Mouse (Mus musculus): ENCODE results near the gene Ehmt1. TPM values are rescaled to one million over a fixed set of nuclear protein-coding genes. Genes with fewer than 3 reads are reported as not detected.

Ehmt1 gene
- polyA plus RNA-seq, 1 experiment, result 110 TPM

- Histone ChIP-seq H3K27ac (ENCODE audit: control insufficient read depth, insufficient read depth, low read length) (no peak overlapping the region), H3K4me1 (replicated peaks; ENCODE audit: control insufficient read depth, insufficient read depth, low read length) (peaks cover 4% of the 10 kb centered on the region), H3K36me3 (ENCODE audit: control insufficient read depth, insufficient read depth, low read length) (peaks cover 9% of the 10 kb centered on the region; the same call in 1 of the 2 replicates), H3K4me3 (ENCODE audit: control insufficient read depth, insufficient read depth, low read length) (no peak overlapping the region), H3K27me3 (ENCODE audit: control insufficient read depth, insufficient read depth, low read length) (no peaks in the 10 kb centered on the region)
- no peak for DNase-seq
- 89% methylated on average over 2 of the region's 2 CpGs for WGBS
- TF ChIP-seq CTCF (IDR thresholded peaks at IDR 0.05; ENCODE audit: borderline replicate concordance, control insufficient read depth, extremely low read depth, insufficient read depth, low read length, poor library complexity) (no peak), POLR2A (IDR thresholded peaks at IDR 0.05; ENCODE audit: control insufficient read depth, extremely low read depth, insufficient read depth, low read length, poor library complexity) (no peak)
These were observed 9.7 kb upstream of the Ehmt1 start for GRCm38 (mm10) chr2:24929119-24929518.

GRCm38 (mm10) chr2:24927810-24928479 lies 8.5 kb upstream of the Ehmt1 start:
- Histone ChIP-seq H3K27me3 (ENCODE audit: control insufficient read depth, insufficient read depth, low read length) (no peaks in the 10 kb centered on the region), H3K4me1 (replicated peaks; ENCODE audit: control insufficient read depth, insufficient read depth, low read length) (no peaks in the 10 kb centered on the region), H3K4me3 (ENCODE audit: control insufficient read depth, insufficient read depth, low read length) (no peak overlapping the region), H3K36me3 (ENCODE audit: control insufficient read depth, insufficient read depth, low read length) (peaks cover 9% of the 10 kb centered on the region; the same call in 1 of the 2 replicates), H3K27ac (ENCODE audit: control insufficient read depth, insufficient read depth, low read length) (no peak overlapping the region)
- no peak for DNase-seq
- no peak for TF ChIP-seq CTCF (IDR thresholded peaks at IDR 0.05; ENCODE audit: borderline replicate concordance, control insufficient read depth, extremely low read depth, insufficient read depth, low read length, poor library complexity)
- TF ChIP-seq POLR2A (IDR thresholded peaks at IDR 0.05; ENCODE audit: control insufficient read depth, extremely low read depth, insufficient read depth, low read length, poor library complexity), result no peak
- WGBS, result 95% methylated on average over 4 of the region's 4 CpGs

- no peak overlapping the region for H3K27ac ChIP-seq (ENCODE audit: control insufficient read depth, insufficient read depth, low read length)
These were observed 7.5 kb upstream of the Ehmt1 start for GRCm38 (mm10) chr2:24926965-24927358.

GRCm38 (mm10) chr2:24926345-24926964 lies 7.0 kb upstream of the Ehmt1 start:
- DNase-seq, result no peak
- Histone ChIP-seq H3K27ac (ENCODE audit: control insufficient read depth, insufficient read depth, low read length) (no peak overlapping the region), H3K4me1 (replicated peaks; ENCODE audit: control insufficient read depth, insufficient read depth, low read length) (no peaks in the 10 kb centered on the region), H3K4me3 (ENCODE audit: control insufficient read depth, insufficient read depth, low read length) (no peak overlapping the region), H3K27me3 (ENCODE audit: control insufficient read depth, insufficient read depth, low read length) (no peaks in the 10 kb centered on the region), H3K36me3 (ENCODE audit: control insufficient read depth, insufficient read depth, low read length) (peaks cover 9% of the 10 kb centered on the region; the same call in 1 of the 2 replicates)
- TF ChIP-seq CTCF (IDR thresholded peaks at IDR 0.05; ENCODE audit: borderline replicate concordance, control insufficient read depth, extremely low read depth, insufficient read depth, low read length, poor library complexity) (no peak), POLR2A (IDR thresholded peaks at IDR 0.05; ENCODE audit: control insufficient read depth, extremely low read depth, insufficient read depth, low read length, poor library complexity) (no peak)
- 85% methylated on average over 9 of the region's 9 CpGs for whole genome bisulfite sequencing

More at GRCm38 (mm10) chr2:24926965-24927358, 7.5 kb upstream of the Ehmt1 start:
- Histone ChIP-seq H3K4me1 (replicated peaks; ENCODE audit: control insufficient read depth, insufficient read depth, low read length) (no peaks in the 10 kb centered on the region), H3K4me3 (ENCODE audit: control insufficient read depth, insufficient read depth, low read length) (no peak overlapping the region), H3K27me3 (ENCODE audit: control insufficient read depth, insufficient read depth, low read length) (no peaks in the 10 kb centered on the region), H3K36me3 (ENCODE audit: control insufficient read depth, insufficient read depth, low read length) (peaks cover 9% of the 10 kb centered on the region; the same call in 1 of the 2 replicates)
- WGBS, result 57% methylated on average over 7 of the region's 7 CpGs
- DNase-seq, result no peak
- TF ChIP-seq CTCF (IDR thresholded peaks at IDR 0.05; ENCODE audit: borderline replicate concordance, control insufficient read depth, extremely low read depth, insufficient read depth, low read length, poor library complexity), result no peak
- TF ChIP-seq POLR2A (IDR thresholded peaks at IDR 0.05; ENCODE audit: control insufficient read depth, extremely low read depth, insufficient read depth, low read length, poor library complexity), result no peak

GRCm38 (mm10) chr2:24925284-24925683 lies 5.9 kb upstream of the Ehmt1 start:
- no peaks in the 10 kb centered on the region for H3K4me1 ChIP-seq (replicated peaks; ENCODE audit: control insufficient read depth, insufficient read depth, low read length)
- no peaks in the 10 kb centered on the region for H3K27me3 ChIP-seq (ENCODE audit: control insufficient read depth, insufficient read depth, low read length)
- peaks cover 9% of the 10 kb centered on the region; the same call in 1 of the 2 replicates for H3K36me3 ChIP-seq (ENCODE audit: control insufficient read depth, insufficient read depth, low read length)
- H3K4me3 ChIP-seq (ENCODE audit: control insufficient read depth, insufficient read depth, low read length), result no peak overlapping the region
- 95% methylated on average over 8 of the region's 8 CpGs for WGBS
- H3K27ac ChIP-seq (ENCODE audit: control insufficient read depth, insufficient read depth, low read length), result no peak overlapping the region
- no peak for TF ChIP-seq POLR2A (IDR thresholded peaks at IDR 0.05; ENCODE audit: control insufficient read depth, extremely low read depth, insufficient read depth, low read length, poor library complexity)
- no peak for TF ChIP-seq CTCF (IDR thresholded peaks at IDR 0.05; ENCODE audit: borderline replicate concordance, control insufficient read depth, extremely low read depth, insufficient read depth, low read length, poor library complexity)
- DNase-seq, result no peak

- peaks cover 9% of the 10 kb centered on the region; the same call in 1 of the 2 replicates for H3K36me3 ChIP-seq (ENCODE audit: control insufficient read depth, insufficient read depth, low read length)
- no peak for DNase-seq
- no peaks in the 10 kb centered on the region for H3K4me1 ChIP-seq (replicated peaks; ENCODE audit: control insufficient read depth, insufficient read depth, low read length)
- H3K27ac ChIP-seq (ENCODE audit: control insufficient read depth, insufficient read depth, low read length), result no peak overlapping the region
- H3K27me3 ChIP-seq (ENCODE audit: control insufficient read depth, insufficient read depth, low read length), result no peaks in the 10 kb centered on the region
- TF ChIP-seq POLR2A (IDR thresholded peaks at IDR 0.05; ENCODE audit: control insufficient read depth, extremely low read depth, insufficient read depth, low read length, poor library complexity) (no peak), CTCF (IDR thresholded peaks at IDR 0.05; ENCODE audit: borderline replicate concordance, control insufficient read depth, extremely low read depth, insufficient read depth, low read length, poor library complexity) (no peak)
- no peak overlapping the region for H3K4me3 ChIP-seq (ENCODE audit: control insufficient read depth, insufficient read depth, low read length)
- 77% methylated on average over 2 of the region's 2 CpGs for WGBS
These were observed 4.1 kb upstream of the Ehmt1 start for GRCm38 (mm10) chr2:24923561-24923960.

Data from thymus, adult 2 months (tissue).